Mouse (Mus musculus): Measurements from ENCODE around the gene Cs. TPM values are rescaled to one million over a fixed set of nuclear protein-coding genes. Genes with fewer than 3 reads are reported as not detected.
"Not testable (repeated sequence)": the region's sequence is repeated elsewhere in the genome, so short reads cannot be mapped to it uniquely, and the experiment has no call there.

The Cs gene
- polyA plus RNA-seq, 1 experiment: 1,610 TPM

- Histone ChIP-seq H3K27ac (replicated peaks; ENCODE audit: low read depth, low read length) (no peak overlapping the region), H3K4me1 (ENCODE audit: control insufficient read depth, insufficient read depth, insufficient read length, low read length) (peaks cover 8% of the 10 kb centered on the region; the same call in 1 of the 2 replicates), H3K4me3 (ENCODE audit: insufficient read depth, low read depth, low read length) (peak overlapping the region; percentile 33; the same call in 1 of the 2 replicates)
These were observed 15.9 kb upstream of the Cs start for GRCm38 (mm10) chr10:128321641-128322040.

GRCm38 (mm10) chr10:128322141-128323108 lies 15.1 kb upstream of the Cs start, which contains the start of gene Cnpy2:
Cnpy2 (plus strand) TSS chr10:128322459.
- H3K4me1 ChIP-seq (ENCODE audit: control insufficient read depth, insufficient read depth, insufficient read length, low read length): peaks cover 8% of the 10 kb centered on the region; the same call in 1 of the 2 replicates
- peak within 1 kb of the TSS; percentile 80 for H3K4me3 ChIP-seq (ENCODE audit: insufficient read depth, low read depth, low read length)
- H3K27ac ChIP-seq (replicated peaks; ENCODE audit: low read depth, low read length): peak within 1 kb of the TSS; percentile 83

- no peak overlapping the region for H3K27ac ChIP-seq (replicated peaks; ENCODE audit: low read depth, low read length)
- H3K4me1 ChIP-seq (ENCODE audit: control insufficient read depth, insufficient read depth, insufficient read length, low read length): peaks cover 8% of the 10 kb centered on the region; the same call in 1 of the 2 replicates
- H3K4me3 ChIP-seq (ENCODE audit: insufficient read depth, low read depth, low read length): peak overlapping the region; percentile 80
These were observed 14.0 kb upstream of the Cs start for GRCm38 (mm10) chr10:128323516-128323915.

DNA sequence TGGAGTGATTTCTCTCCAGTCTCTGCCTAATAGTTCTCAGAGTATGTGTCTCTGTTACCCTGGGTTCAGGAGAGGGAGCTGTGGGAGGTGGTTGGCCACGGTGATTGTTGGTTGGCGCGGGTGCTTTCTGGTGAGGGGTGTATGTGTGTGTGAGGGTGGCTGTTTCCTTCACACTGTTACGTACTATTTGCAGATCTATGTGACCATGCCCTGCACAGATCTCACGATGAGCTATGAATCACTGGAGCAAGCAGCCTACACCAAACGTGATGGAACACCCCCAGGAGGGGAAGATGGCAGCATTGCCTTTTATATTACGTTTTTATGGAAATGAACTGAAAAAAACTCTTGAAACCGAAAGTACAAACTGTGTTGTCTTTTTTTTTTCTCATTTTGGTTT lies 10.7 kb upstream of the Cs start:
- Histone ChIP-seq H3K4me3 (ENCODE audit: insufficient read depth, low read depth, low read length) (no peak overlapping the region), H3K4me1 (ENCODE audit: control insufficient read depth, insufficient read depth, insufficient read length, low read length) (peaks cover 5% of the 10 kb centered on the region; the same call in 1 of the 2 replicates), H3K27ac (replicated peaks; ENCODE audit: low read depth, low read length) (no peak overlapping the region)

DNA sequence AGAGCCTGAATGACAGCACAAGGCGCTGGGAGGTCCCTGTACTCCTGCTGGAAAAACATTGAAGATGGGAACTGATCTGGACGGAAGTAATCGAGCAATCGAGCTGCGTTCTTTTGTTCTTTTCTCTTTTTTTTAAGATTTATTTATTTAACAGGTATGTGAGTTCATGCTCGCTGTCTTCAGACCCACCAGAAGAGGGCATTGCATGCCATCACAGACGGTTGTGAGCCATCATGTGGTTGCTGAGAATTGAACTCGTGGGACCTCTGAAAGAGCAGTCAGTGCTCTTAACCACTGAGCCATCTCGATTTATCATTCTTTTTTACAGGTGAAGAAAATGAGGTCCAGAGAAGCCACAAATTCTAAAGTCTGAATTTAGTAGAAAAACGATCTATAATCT lies 9.9 kb upstream of the Cs start:
- Histone ChIP-seq H3K4me3 (ENCODE audit: insufficient read depth, low read depth, low read length) (no peak overlapping the region), H3K4me1 (ENCODE audit: control insufficient read depth, insufficient read depth, insufficient read length, low read length) (peaks cover 5% of the 10 kb centered on the region; the same call in 1 of the 2 replicates), H3K27ac (replicated peaks; ENCODE audit: low read depth, low read length) (no peak overlapping the region)

GRCm38 (mm10) chr10:128332358-128333249 lies 4.9 kb upstream of the Cs start:
- H3K4me3 ChIP-seq (ENCODE audit: insufficient read depth, low read depth, low read length); H3K27ac ChIP-seq (replicated peaks; ENCODE audit: low read depth, low read length); H3K4me1 ChIP-seq (ENCODE audit: control insufficient read depth, insufficient read depth, insufficient read length, low read length): not testable (repeated sequence)

DNA sequence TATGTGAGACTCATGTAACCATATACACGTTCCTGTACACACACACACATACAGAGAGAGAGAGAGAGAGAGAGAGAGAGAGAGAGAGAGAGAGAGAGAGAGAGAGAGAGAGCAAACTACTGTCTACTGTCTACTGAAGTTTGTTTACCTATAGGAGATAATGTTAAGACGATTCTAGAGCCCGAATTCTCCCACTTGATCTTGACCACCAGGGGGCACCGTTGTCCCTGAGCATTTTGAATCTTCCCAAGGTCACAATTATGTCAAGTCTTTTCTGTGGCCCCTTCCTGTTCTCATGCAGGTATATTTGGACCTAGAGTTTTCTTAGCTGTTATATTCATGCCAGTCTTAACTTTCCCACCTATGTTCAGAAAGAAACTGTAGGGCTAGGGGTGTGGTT lies 2.0 kb upstream of the Cs start:
- no peak overlapping the region for H3K27ac ChIP-seq (replicated peaks; ENCODE audit: low read depth, low read length)

GRCm38 (mm10) chr10:128336195-128336594 lies 1.3 kb upstream of the Cs start:
- Histone ChIP-seq H3K4me1 (ENCODE audit: control insufficient read depth, insufficient read depth, insufficient read length, low read length) (no peaks in the 10 kb centered on the region), H3K27ac (replicated peaks; ENCODE audit: low read depth, low read length) (peak overlapping the region; percentile 99), H3K4me3 (ENCODE audit: insufficient read depth, low read depth, low read length) (no peak overlapping the region)

More for the DNA sequence above, 2.0 kb upstream of the Cs start:
- H3K4me1 ChIP-seq (ENCODE audit: control insufficient read depth, insufficient read depth, insufficient read length, low read length): no peaks in the 10 kb centered on the region
- no peak overlapping the region for H3K4me3 ChIP-seq (ENCODE audit: insufficient read depth, low read depth, low read length)

DNA sequence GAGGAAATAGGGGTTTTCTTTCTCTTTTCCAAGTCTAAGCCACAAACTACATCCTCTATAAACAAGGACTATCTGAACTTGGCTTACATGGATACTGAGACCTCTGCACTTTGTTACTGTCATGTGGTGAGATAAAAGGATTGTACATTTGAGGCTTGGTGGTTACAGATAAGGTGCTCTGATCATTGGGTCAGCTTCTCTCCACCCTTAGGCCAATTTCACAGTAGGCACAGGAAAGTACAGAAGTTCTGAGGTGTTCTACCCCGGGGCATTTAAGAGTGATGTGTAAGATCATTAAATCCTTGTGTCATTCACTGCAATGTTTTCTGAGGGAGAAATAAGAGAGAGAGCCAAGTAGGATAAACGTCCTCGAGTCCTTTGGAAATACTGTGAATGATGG lies 937 bp upstream of the Cs start:
- Histone ChIP-seq H3K27ac (replicated peaks; ENCODE audit: low read depth, low read length) (peak overlapping the region; percentile 99), H3K4me3 (ENCODE audit: insufficient read depth, low read depth, low read length) (0 out of 2 replicates have a peak overlapping the region, but pooled peaks have one; percentile 70), H3K4me1 (ENCODE audit: control insufficient read depth, insufficient read depth, insufficient read length, low read length) (no peaks in the 10 kb centered on the region)

DNA sequence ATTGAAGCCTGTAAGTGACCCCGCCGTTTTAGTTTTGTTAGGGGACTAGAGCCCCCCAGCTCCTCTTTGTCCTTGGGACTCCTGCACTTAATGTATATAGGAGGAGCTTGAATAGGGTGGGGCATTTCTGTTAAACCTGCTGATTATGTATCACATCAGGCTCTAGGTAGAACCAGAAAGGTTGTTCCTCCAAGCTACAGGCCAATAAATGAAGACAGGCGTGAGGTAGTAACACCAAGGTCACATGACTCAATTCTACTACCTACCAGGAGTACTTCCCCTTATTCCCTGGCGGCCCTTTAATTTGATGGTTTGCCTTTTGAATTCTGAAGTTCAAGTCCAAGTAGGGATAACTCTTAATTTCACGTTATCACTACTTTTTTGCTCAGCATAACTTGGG lies 881 bp downstream of the Cs start:
- no peaks in the 10 kb centered on the region for H3K4me1 ChIP-seq (ENCODE audit: control insufficient read depth, insufficient read depth, insufficient read length, low read length)
- peak overlapping the region; percentile 97 for H3K4me3 ChIP-seq (ENCODE audit: insufficient read depth, low read depth, low read length)
- H3K27ac ChIP-seq (replicated peaks; ENCODE audit: low read depth, low read length): peak overlapping the region; percentile 96

DNA sequence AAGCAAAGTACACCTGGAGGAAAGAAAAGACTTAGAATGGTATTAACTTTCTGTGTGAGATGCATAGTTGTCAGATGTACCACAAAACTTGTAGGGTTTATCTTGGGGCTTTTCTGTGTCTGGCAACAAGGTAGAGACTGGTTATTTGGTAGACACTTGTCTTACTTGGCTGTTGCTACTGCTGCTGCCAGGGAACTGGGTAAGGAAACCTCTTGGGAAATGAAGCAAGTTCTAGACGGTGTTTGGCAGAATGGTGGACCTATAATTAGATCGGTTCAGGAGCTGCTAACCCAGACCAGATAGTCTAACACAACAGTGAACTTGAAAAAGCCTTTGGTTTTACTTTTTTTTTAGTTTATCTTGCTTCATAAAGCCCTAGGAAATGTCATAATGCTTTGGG lies 1.4 kb downstream of the Cs start:
- peak overlapping the region; percentile 96 for H3K27ac ChIP-seq (replicated peaks; ENCODE audit: low read depth, low read length)
- peak overlapping the region; percentile 97 for H3K4me3 ChIP-seq (ENCODE audit: insufficient read depth, low read depth, low read length)
- no peaks in the 10 kb centered on the region for H3K4me1 ChIP-seq (ENCODE audit: control insufficient read depth, insufficient read depth, insufficient read length, low read length)

DNA sequence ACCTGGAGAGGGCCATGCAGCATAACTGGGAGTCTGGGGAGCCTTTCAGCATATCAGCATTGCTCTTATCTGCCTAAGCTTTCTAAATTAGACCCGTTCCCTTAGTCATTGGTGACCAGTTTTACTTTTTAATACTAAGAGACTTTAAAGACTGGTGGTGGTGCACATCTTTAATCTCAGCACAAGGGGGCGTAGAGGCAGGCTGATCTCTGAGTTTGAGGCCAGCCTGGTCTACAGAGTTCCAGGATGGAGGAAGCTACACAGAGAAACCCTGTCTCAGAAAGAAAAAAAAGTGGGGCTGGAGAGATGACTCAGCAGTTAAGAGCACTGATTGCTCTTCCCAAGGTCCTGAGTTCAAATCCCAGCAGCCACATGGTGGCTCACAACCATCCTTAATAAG lies 2.7 kb downstream of the Cs start:
- peak overlapping the region; percentile 95 for H3K27ac ChIP-seq (replicated peaks; ENCODE audit: low read depth, low read length)
- H3K4me3 ChIP-seq (ENCODE audit: insufficient read depth, low read depth, low read length): peak overlapping the region; percentile 42
- peaks cover 3% of the 10 kb centered on the region; the same call in 1 of the 2 replicates for H3K4me1 ChIP-seq (ENCODE audit: control insufficient read depth, insufficient read depth, insufficient read length, low read length)

DNA sequence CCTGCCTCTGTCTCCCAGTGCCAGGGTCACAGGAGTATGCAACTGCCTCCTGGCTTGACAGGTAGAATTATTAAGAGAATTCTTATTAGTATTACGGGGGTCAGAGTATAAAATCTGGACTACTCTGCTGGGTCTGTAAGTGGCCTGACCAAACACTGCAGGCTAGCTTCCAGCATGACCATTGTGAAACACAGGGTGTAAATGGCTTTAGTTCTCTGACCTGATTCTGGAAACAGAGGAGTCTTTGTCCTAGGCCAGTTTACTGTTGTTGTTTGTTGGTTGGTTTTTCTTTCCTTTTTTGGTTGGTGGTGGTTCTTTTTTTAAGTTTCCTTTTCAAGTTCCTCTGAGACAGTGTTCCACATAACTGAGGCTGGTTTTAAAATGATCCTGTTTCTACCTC lies 5.9 kb downstream of the Cs start:
- Histone ChIP-seq H3K4me1 (ENCODE audit: control insufficient read depth, insufficient read depth, insufficient read length, low read length) (peaks cover 7% of the 10 kb centered on the region; the same call in 1 of the 2 replicates), H3K27ac (replicated peaks; ENCODE audit: low read depth, low read length) (peak overlapping the region; percentile 61)

GRCm38 (mm10) chr10:128344568-128345275 lies 7.2 kb downstream of the Cs start:
- H3K27ac ChIP-seq (replicated peaks; ENCODE audit: low read depth, low read length): peak overlapping the region; percentile 48
- H3K4me1 ChIP-seq (ENCODE audit: control insufficient read depth, insufficient read depth, insufficient read length, low read length): peaks cover 7% of the 10 kb centered on the region; the same call in 1 of the 2 replicates
- no peak overlapping the region for H3K4me3 ChIP-seq (ENCODE audit: insufficient read depth, low read depth, low read length)

More for the DNA sequence above, 5.9 kb downstream of the Cs start:
- H3K4me3 ChIP-seq (ENCODE audit: insufficient read depth, low read depth, low read length): no peak overlapping the region

All from brown adipose tissue, adult 24 weeks (tissue).